Mouse (Mus musculus): ENCODE measurements around the gene Chrm2.

GRCm38 (mm10) chr6:36384102-36384501 is 3.8 kb upstream of the Chrm2 start:
- TF ChIP-seq CTCF (IDR thresholded peaks at IDR 0.05; ENCODE audit: low read depth) (no peak), EP300 (IDR thresholded peaks at IDR 0.05; ENCODE audit: low read depth) (no peak)

All from liver, postnatal 0 days (tissue).